Mouse (Mus musculus) heart, postnatal 0 days (tissue): Measurements from ENCODE around the gene Rtl8a. TPM values are rescaled to one million over a fixed set of nuclear protein-coding genes. Genes with fewer than 3 reads are reported as not detected.
A peak's percentile ranks its signal among the peaks of the same experiment; 100 is the strongest.
"Not testable (repeated sequence)": the region's sequence is repeated elsewhere in the genome, so short reads cannot be mapped to it uniquely, and the experiment has no call there.

Experiments
- ATAC-seq: fragments of 200-750 bp; cut with Nextera tagmentation; 2 replicates; pipeline ENCODE4 v1.8.0; 2017; ENCODE audit warnings: low read depth, moderate number of reproducible peaks, moderate library complexity; ENCODE audit not compliant: insufficient read depth
- DNase-seq: peaks from one replicate; pipeline ENCODE4 v3.0.0-alpha.2; 2016; ENCODE audit warnings: low spot score
- H3K27ac ChIP-seq: fragments of 300-500 bp; sonication (generic); 2 replicates; pipeline ENCODE4 v1.5.1; 2014; ENCODE audit warnings: low read depth, mild to moderate bottlenecking
- H3K27me3 ChIP-seq: fragments of 300-500 bp; sonication (generic); 2 replicates; pipeline ENCODE4 v1.6.1; 2014; ENCODE audit warnings: low read length, mixed read lengths; ENCODE audit not compliant: control insufficient read depth, insufficient read depth
- H3K36me3 ChIP-seq: fragments of 300-500 bp; sonication (generic); replicated peaks from 2 replicates; pipeline ENCODE4 v1.6.1; 2014; ENCODE audit warnings: low read length, mixed read lengths; ENCODE audit not compliant: control insufficient read depth, insufficient read depth
- H3K4me1 ChIP-seq: fragments of 300-500 bp; sonication (generic); 2 replicates; pipeline ENCODE4 v1.6.1; 2014; ENCODE audit warnings: antibody characterized with exemption; ENCODE audit not compliant: control insufficient read depth, insufficient read depth
- H3K4me2 ChIP-seq: fragments of 300-500 bp; sonication (generic); 2 replicates; pipeline ENCODE4 v1.6.1; 2014; ENCODE audit warnings: low read depth, mild to moderate bottlenecking, low read length, moderate library complexity
- H3K4me3 ChIP-seq: fragments of 300-500 bp; sonication (generic); 2 replicates; pipeline ENCODE4 v1.5.1; 2014; ENCODE audit warnings: low read depth, low read length
- H3K9ac ChIP-seq: fragments of 300-500 bp; sonication (generic); replicated peaks from 2 replicates; pipeline ENCODE4 v1.6.1; 2014; ENCODE audit warnings: low read depth, low read length, mixed read lengths
- H3K9me3 ChIP-seq: fragments of 300-500 bp; sonication (generic); replicated peaks from 2 replicates; pipeline ENCODE4 v1.6.1; 2016; ENCODE audit warnings: low read length; ENCODE audit not compliant: control insufficient read depth
- CTCF ChIP-seq: IDR thresholded peaks from 2 replicates; pipeline ENCODE4 v1.5.1; 2016; ENCODE audit warnings: antibody characterized with exemption, control low read depth, low read depth
- EP300 ChIP-seq: IDR thresholded peaks from 2 replicates; pipeline ENCODE4 v1.6.1; 2016; ENCODE audit warnings: antibody characterized with exemption, low read depth
- WGBS: fragments of 180-500 bp; shearing (Covaris S2); extraction: QIAGEN DNeasy Blood & Tissue Kit; methylation state at CpG from one replicate; pipeline ENCODE4 v1.1.7; 2014; 5-methylcytosine and 5-hydroxymethylcytosine counted together
- polyA plus RNA-seq: library from polyadenylated mRNA; unstranded; fragments of >200 nt; fragmentation: Nextera tagmentation; extraction: Ambion mirVana; gene quantifications from 2 replicates; pipeline ENCODE4 v1.2.1, GENCODE M21; 2015
- total RNA-seq: library from RNA; depleted of rRNA; stranded (reverse); fragments of >200 nt; gene quantifications from 2 replicates; pipeline ENCODE4 v1.2.3, GENCODE M21; 2014; ENCODE audit warnings: low replicate concordance

The Rtl8a gene
- total and polyA plus RNA-seq, 2 experiments from 2014 or later, result 121 TPM

GRCm38 (mm10) chrX:53670294-53670693, 26.8 kb upstream of the Rtl8a start, which contains the start of gene Rtl8b:
TSS of gene Rtl8b (minus strand) at chrX:53670408.
- no peak within 1 kb of the TSS for H3K9ac ChIP-seq
- H3K4me2 ChIP-seq, result peak within 1 kb of the TSS; percentile 47
- WGBS, result 25% methylated on average over 12 of the region's 15 CpGs
- H3K9me3 ChIP-seq, result no peaks in the 10 kb centered on the region
- DNase-seq, result peak; percentile 82
- no peaks in the 10 kb centered on the region for H3K36me3 ChIP-seq
- no peaks in the 10 kb centered on the region for H3K27me3 ChIP-seq
- no peaks in the 10 kb centered on the region for H3K4me1 ChIP-seq
- ATAC-seq, result peak; percentile 91
- peak within 1 kb of the TSS; percentile 39 for H3K4me3 ChIP-seq
- TF ChIP-seq EP300 (no peak), CTCF (no peak)
- H3K27ac ChIP-seq, result 0 out of 2 replicates have a peak within 1 kb of the TSS, but pooled peaks have one; percentile 30

GRCm38 (mm10) chrX:53669557-53670270, 26.2 kb upstream of the Rtl8a start:
- Histone ChIP-seq H3K27ac (0 out of 2 replicates have a peak overlapping the region, but pooled peaks have one; percentile 4), H3K4me2 (peak overlapping the region; percentile 47; the same call in 1 of the 2 replicates), H3K4me3 (peak overlapping the region; percentile 39)
- not testable (repeated sequence) for H3K36me3 ChIP-seq, H3K27me3 ChIP-seq, H3K9me3 ChIP-seq, H3K9ac ChIP-seq, H3K4me1 ChIP-seq, DNase-seq
- WGBS, result no CpG with 5 or more reads among the region's 36 CpGs
- peak; percentile 85 for ATAC-seq

GRCm38 (mm10) chrX:53652917-53653316, 9.4 kb upstream of the Rtl8a start:
- DNase-seq, H3K4me3 ChIP-seq, H3K9ac ChIP-seq, ATAC-seq, H3K9me3 ChIP-seq, H3K27ac ChIP-seq, H3K27me3 ChIP-seq, H3K36me3 ChIP-seq, H3K4me2 ChIP-seq, H3K4me1 ChIP-seq: not testable (repeated sequence)
- WGBS, result 45% methylated on average over 4 of the region's 4 CpGs

DNA sequence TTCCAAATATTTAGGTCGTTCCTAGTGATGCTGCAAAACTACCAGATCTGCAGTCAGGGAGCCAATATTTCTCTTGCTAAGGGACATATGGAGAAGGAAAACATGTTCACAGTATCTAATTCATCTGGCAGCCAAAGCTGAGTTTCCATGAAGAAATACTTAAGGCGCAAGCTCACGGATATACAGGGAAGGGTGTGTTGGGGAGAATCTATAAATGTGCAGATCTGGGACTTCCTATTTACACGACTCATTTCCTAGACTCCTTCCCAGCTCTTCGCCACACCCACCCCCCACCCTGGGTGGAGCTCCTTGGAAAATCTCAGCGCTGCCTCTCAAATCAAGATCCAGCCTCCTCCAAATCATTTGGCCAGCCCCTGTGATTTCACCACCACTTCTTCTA, 2.4 kb upstream of the Rtl8a start:
- ATAC-seq (no peak), DNase-seq (peak; percentile 5)
- 56% methylated on average over 6 of the region's 6 CpGs for WGBS
- Histone ChIP-seq H3K4me1 (no peaks in the 10 kb centered on the region), H3K27me3 (no peaks in the 10 kb centered on the region), H3K27ac (0 out of 2 replicates have a peak overlapping the region, but pooled peaks have one; percentile 25), H3K4me3 (no peak overlapping the region), H3K9ac (no peak overlapping the region), H3K9me3 (no peaks in the 10 kb centered on the region), H3K4me2 (no peak overlapping the region), H3K36me3 (no peaks in the 10 kb centered on the region)
- TF ChIP-seq EP300 (no peak), CTCF (no peak)

GRCm38 (mm10) chrX:53642604-53642979, 890 bp downstream of the Rtl8a start:
- not testable (repeated sequence) for H3K9ac ChIP-seq, H3K36me3 ChIP-seq, ATAC-seq, H3K9me3 ChIP-seq, H3K27me3 ChIP-seq, H3K4me1 ChIP-seq, H3K27ac ChIP-seq, DNase-seq
- peak overlapping the region; percentile 44 for H3K4me2 ChIP-seq
- peak overlapping the region; percentile 27 for H3K4me3 ChIP-seq
- 47% methylated on average over 3 of the region's 4 CpGs for whole genome bisulfite sequencing

GRCm38 (mm10) chrX:53638107-53638506, 5.4 kb downstream of the Rtl8a start:
- DNase-seq, H3K27me3 ChIP-seq, ATAC-seq, H3K36me3 ChIP-seq, H3K9me3 ChIP-seq, H3K27ac ChIP-seq, H3K4me2 ChIP-seq, H3K4me3 ChIP-seq, H3K4me1 ChIP-seq, H3K9ac ChIP-seq: not testable (repeated sequence)
- 33% methylated on average over 3 of the region's 3 CpGs for WGBS

DNA sequence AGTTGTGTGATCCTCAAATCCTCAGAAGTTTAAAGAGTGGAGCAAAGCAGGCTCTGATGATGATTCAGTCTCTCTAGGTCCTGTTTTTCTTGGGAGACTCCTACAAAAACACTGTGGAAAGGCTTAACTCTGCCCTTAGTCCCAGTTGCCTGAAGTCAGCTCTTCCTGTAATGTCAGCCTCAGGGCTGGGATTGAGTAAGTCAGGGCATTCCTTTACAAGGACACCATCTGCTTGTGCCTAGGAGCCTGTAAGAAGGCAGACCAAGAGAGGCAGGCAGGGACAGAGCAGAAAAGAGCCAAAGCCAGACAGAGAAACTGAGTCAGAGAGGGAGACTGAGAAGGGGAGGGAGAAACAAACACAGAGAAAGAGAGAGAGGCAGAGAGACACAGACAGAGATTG, 32.1 kb downstream of the Rtl8a start:
- not testable (repeated sequence) for H3K9ac ChIP-seq, H3K27me3 ChIP-seq, H3K27ac ChIP-seq, H3K4me3 ChIP-seq, H3K36me3 ChIP-seq, DNase-seq, H3K4me1 ChIP-seq, ATAC-seq, H3K4me2 ChIP-seq, H3K9me3 ChIP-seq
